ENCODE assay signal across 8 mouse cellular contexts in the genomic region with DNA sequence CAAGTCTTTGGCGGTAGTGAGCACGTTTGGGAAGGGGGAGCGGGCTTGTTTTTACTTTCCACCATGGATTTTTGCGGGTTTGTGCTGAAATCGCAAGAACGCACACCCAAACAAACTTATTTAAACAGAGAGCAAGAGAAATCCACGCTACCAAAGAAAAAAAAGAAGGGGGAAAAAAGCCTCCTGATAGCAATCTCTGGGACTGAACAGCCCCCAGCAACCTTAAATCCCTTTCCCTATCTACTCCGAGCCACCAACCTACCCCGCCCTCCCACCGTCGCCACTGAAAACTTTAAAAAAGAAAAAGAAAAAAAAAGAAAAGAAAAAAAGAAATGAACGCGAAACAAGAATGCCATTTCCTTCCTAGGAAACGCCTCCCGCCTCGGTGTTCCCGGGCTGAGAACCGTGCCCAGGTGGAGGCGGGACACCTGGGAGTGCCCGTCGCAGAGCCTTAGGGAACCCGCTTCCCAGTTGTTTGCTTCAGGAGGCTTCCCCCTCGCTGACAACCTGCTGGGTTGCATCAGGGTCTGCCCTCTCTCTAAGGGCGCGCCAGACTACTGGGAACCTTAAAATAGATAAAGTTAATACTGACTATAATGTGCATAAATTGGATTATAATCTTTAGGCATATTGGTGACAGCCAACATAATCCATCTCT. TPM values are rescaled to one million over a fixed set of nuclear protein-coding genes. Genes with fewer than 3 reads are reported as not detected.
DNase-seq lines count a peak whose midpoint lies in the region; ATAC-seq lines count a peak whose summit lies in the region.

No protein-coding gene starts in this region.

- peak; percentile 14 for DNase-seq in urinary bladder, postnatal 25 days (ENCODE audit: low spot score)
- no peak for DNase-seq in urinary bladder, adult 2 months (ENCODE audit: low spot score)
- peak; percentile 47 for DNase-seq in embryo, embryonic 11 days
- peak; percentile 24 to 27 for DNase-seq in heart, postnatal 10 days
- peak; percentile 50 for DNase-seq in limb, embryonic 10.5 days (ENCODE audit: low spot score)
- DNase-seq in thymus, postnatal 0 days (ENCODE audit: low spot score), result peak; percentile 17
- no peak for DNase-seq in left cerebral cortex, adult 8-10 months (ENCODE audit: low spot score in 2 of 2)

- peak overlapping the region; percentile 97 for H3K27ac ChIP-seq in limb, embryonic 10.5 days
- peak overlapping the region; percentile 99 for H3K27ac ChIP-seq in midbrain, embryonic 12.5 days (replicated peaks)

- peaks cover 36% of the 10 kb centered on the region for H3K4me1 ChIP-seq in limb, embryonic 10.5 days
- H3K4me1 ChIP-seq in midbrain, embryonic 12.5 days, result peaks cover 28% of the 10 kb centered on the region

- H3K4me2 ChIP-seq in midbrain, embryonic 12.5 days (replicated peaks), result peak overlapping the region; percentile 67

- peaks cover 9% of the 10 kb centered on the region for H3K36me3 ChIP-seq in limb, embryonic 10.5 days
- no peaks in the 10 kb centered on the region for H3K36me3 ChIP-seq in midbrain, embryonic 12.5 days

- no peak for ATAC-seq in midbrain, embryonic 12.5 days (ENCODE audit: low FRiP score, low read depth)

- H3K4me3 ChIP-seq in limb, embryonic 10.5 days, result peak overlapping the region; percentile 94
- H3K4me3 ChIP-seq in midbrain, embryonic 12.5 days, result peak overlapping the region; percentile 88

- intact Hi-C loops in heart, postnatal 10 days (cut with DNase I), result loop anchor here (2.0 kb wide), 3 partner anchors 247 to 665 kb away; no protein-coding TSS in a partner anchor

- under 1% methylated on average over 25 of the region's 25 CpGs for WGBS in limb, embryonic 10.5 days
- whole genome bisulfite sequencing in midbrain, embryonic 12.5 days, result under 1% methylated on average over 25 of the region's 25 CpGs

- peaks cover 10% of the 10 kb centered on the region; the same call in 1 of the 2 replicates for H3K27me3 ChIP-seq in limb, embryonic 10.5 days (ENCODE audit: low read depth, poor library complexity, severe bottlenecking)
- H3K27me3 ChIP-seq in midbrain, embryonic 12.5 days, result peaks cover 16% of the 10 kb centered on the region

- no peaks in the 10 kb centered on the region for H3K9me3 ChIP-seq in limb, embryonic 10.5 days (replicated peaks)
- H3K9me3 ChIP-seq in midbrain, embryonic 12.5 days, result no peaks in the 10 kb centered on the region

- H3K9ac ChIP-seq in midbrain, embryonic 12.5 days (replicated peaks), result peak overlapping the region; percentile 29

RNA-seq across cellular contexts. Expression of a gene that starts 0.7 kb away (rescaled TPM):
- polyA plus RNA-seq in urinary bladder, adult 2 months (2012; rRNA removed), result 13.9 and 17.1 TPM in 2 replicates
- total RNA-seq in heart, postnatal 10 days (2021), result 10 to 100 TPM; 10.7 to 12.3 TPM
- 46.7 and 49.7 TPM in 2 replicates for polyA plus RNA-seq in limb, embryonic 10.5 days (2016; fragmentation: Nextera tagmentation; extraction: Ambion mirVana)
- 80.2 and 99.9 TPM in 2 replicates for polyA plus RNA-seq in midbrain, embryonic 12.5 days (2016; fragmentation: Nextera tagmentation; extraction: Ambion mirVana)
- polyA plus RNA-seq in thymus, postnatal 0 days (2015; fragmentation: Nextera tagmentation; extraction: Ambion mirVana), result 30.0 and 34.7 TPM in 2 replicates
- total RNA-seq in left cerebral cortex, adult 8-10 months (2022), result 10 to 100 TPM; 35.3 to 39.1 (median 37.0) TPM

Comparison
In these comparisons a context has a peak if more than half of its experiments do, and no peak if none do; other contexts are left out.
1. DNase-seq: peak in urinary bladder, postnatal 25 days (single experiment), embryo, embryonic 11 days (single experiment), heart, postnatal 10 days (2 of 2), limb, embryonic 10.5 days (single experiment) and thymus, postnatal 0 days (single experiment); none in urinary bladder, adult 2 months (single experiment) and left cerebral cortex, adult 8-10 months (0 of 2).